Mouse (Mus musculus) adrenal gland, adult 10 weeks (tissue): Measurements from ENCODE around the gene Brd4. TPM values are rescaled to one million over a fixed set of nuclear protein-coding genes. Genes with fewer than 3 reads are reported as not detected.

ENCODE experiments used
- polyA plus RNA-seq: library from polyadenylated mRNA; stranded (reverse); fragments of 350-450 nt; fragmentation: Illumina TruSeq; extraction: RNeasy Lipid Tissue Mini Kit (QIAGEN cat#74804); gene quantifications from one replicate; pipeline ENCODE4 v1.2.3, GENCODE M21; 2014; ENCODE audit warnings: low read depth, low replicate concordance

Gene Brd4
- 29.6 TPM for polyA plus RNA-seq

DNA sequence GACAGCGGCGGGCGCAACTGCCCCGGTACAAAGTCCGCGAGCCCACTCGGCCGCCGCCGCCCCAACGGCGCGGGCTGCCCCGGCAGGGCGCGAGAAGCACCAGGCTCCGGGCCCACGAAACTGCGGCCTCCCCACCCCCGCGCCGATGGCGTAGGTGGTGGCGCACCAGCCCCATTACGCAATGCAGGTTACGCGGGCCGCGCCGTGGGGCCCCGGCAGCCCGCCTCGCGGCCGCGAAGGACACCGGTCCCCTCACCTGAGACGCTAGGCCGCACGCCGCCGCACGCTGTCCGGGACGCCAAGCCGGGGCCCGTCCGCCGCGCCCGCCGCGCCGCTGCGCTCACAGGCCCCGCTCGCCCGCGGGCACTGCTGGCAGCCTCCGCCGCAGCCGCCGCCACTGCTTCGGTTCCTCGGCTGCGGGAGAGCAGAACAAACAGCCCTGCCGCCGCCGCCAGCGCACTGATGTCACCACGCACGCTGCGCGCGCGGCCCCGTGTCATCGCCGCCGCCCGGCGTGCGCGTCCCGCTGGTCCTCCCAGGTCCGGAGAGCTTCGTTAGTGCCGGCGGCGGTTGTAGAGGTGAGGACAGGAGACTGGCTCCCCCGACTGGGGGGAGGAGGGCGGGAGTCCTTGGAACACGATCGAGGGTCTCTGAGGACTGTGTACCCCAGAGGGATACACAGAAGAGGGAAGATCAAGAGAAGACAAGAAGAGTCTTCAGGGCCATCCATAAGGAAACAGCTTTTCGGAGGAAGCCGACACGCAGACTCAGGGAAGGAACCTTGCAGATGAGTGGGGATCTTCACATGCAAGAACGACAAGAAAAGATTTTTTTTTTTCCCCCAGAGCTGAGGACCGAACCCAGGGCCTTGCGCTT lies at the start of gene Brd4:
Brd4 (minus strand) TSS at position 461 of the 876 bp plus-strand sequence.

DNA sequence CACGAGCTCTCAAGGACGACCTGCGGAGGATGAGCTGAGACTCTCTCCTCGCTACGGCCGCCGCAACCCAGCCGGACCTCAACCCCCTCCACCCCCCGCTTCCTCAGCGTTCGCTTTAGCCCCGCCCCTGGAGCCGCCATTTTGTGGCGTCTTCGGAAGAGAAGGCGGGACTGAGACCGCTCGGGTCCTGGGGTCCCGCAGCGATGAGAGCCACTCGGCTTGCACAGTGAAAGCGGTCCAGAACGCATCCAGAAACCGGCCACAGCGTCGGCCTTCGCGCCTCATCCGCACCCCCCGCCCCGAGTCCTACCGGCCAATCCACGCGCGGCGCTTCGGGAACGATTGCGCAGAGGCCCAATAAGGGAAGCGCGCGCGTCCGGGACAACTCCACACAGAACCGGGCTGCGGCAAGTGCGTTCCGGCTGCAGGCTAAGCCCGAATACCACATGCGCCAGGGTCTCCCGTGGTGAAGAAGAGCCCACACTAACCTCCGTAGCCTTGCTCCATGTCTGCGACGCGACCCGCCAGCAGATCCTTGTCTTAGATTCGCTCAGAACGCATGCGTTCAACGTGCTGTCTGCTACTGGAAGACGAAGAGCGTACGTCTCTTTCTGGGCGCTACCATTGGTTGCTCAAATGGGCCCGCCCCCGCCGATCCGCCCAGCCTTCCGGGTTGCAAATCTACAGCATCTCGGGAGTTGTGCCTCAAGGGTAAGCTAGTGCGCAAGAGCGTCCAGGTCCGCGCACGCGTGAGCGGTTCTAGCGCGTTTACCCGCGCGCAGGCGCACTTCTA lies 36.3 kb upstream of the Brd4 start, which contains the start of gene Akap8:
Akap8 (minus strand) TSS at position 642 of the 793 bp plus-strand sequence.

DNA sequence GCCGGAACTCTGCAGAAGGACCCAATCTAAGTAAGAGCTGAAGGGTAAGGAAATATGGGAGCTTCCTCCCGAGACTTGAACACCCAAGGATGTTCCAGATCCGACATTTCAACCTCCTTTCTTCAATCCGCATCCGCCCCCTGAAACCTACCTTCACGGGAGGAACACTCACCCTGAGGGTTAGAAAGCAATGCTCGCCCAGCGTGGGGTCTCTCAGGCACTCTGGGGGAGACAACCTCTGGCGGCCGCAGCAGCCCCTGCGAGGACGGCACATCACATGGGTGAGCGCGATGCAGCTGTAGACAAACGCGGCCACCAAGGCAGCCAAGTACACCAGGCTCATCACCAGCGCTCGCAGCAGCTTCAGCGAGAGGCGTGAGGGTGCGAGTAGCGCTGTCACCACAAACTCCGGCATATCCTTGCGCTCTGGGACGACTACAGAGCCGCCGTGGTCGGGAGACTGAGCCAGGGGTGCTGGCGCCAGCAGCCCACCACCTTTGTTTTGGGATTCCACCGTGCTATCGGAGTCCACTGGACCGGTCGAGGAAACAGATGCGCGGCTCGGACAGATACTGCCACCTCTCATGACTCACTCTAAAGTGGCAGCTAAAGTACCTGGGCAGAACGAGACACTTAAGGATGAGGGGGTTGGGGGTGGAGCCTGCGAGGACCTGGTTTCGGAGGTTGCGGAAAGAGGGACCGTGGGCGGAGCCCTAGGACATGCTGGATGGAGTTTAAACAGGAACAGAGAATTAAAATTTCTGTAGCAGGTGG lies 95.5 kb downstream of the Brd4 start, which contains the start of gene Ephx3:
Ephx3 (minus strand) TSS at position 687 of the 774 bp plus-strand sequence.

DNA sequence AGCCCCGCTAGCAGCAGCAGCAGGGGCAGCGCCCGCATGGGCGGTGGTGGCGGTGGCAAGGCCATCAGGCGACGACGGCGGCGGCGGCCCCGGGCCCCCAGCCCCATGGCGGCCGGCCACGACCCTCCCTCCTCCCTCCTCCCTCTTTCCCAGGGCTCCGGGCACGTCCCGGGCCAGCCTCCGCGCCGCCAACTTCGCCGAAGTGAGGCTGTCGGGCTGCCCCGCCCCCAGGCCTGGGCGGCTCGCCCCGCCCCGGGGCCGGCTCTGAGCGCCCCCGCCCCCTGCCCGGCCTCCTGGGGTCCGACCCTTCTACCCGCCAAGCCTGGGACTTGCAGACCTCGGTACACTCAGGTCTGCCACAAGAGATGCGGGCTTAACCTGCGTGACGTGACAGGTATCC lies 117.8 kb downstream of the Brd4 start, which contains the start of gene Notch3:
Notch3 (minus strand) TSS at position 166 of the 400 bp plus-strand sequence.

Other genes with a start within 250 kb of the Brd4 start
- 5.5 TPM for gene Rrp1b, start 248.6 kb downstream of the Brd4 start, polyA plus RNA-seq
- gene Hsf2bp, start 248.4 kb downstream of the Brd4 start, polyA plus RNA-seq = not detected
- 0.87 TPM for gene Notch3, start 117.9 kb downstream of the Brd4 start, polyA plus RNA-seq
- gene Ephx3, start 95.2 kb downstream of the Brd4 start, polyA plus RNA-seq = 0.47 TPM
- 74.1 TPM for gene Akap8, start 36.5 kb upstream of the Brd4 start, polyA plus RNA-seq
- 31.1 TPM for gene Akap8l, start 65.9 kb upstream of the Brd4 start, polyA plus RNA-seq
- 3.6 TPM for gene Wiz, start 104.7 kb upstream of the Brd4 start, polyA plus RNA-seq
- not detected for gene Rasal3, start 118.9 kb upstream of the Brd4 start, polyA plus RNA-seq
- not detected for gene Pglyrp2, start 139.4 kb upstream of the Brd4 start, polyA plus RNA-seq
- not detected for gene Cyp4f39, start 168.0 kb upstream of the Brd4 start, polyA plus RNA-seq
- gene Cyp4f17, start 221.3 kb upstream of the Brd4 start, polyA plus RNA-seq = 2.0 TPM